Mouse (Mus musculus): Measurements from ENCODE around the gene Ucp1.

GRCm38 (mm10) chr8:83290176-83290575 is at the start of gene Ucp1:
- TF ChIP-seq CTCF (IDR thresholded peaks at IDR 0.05; ENCODE audit: low read depth): no peak
- TF ChIP-seq EP300 (IDR thresholded peaks at IDR 0.05; ENCODE audit: low read depth): no peak
